Mouse (Mus musculus): ENCODE data around the gene Klhl30. TPM values are rescaled to one million over a fixed set of nuclear protein-coding genes. Genes with fewer than 3 reads are reported as not detected.

Klhl30 gene
- polyA plus RNA-seq (2015; fragmentation: Nextera tagmentation; extraction: Ambion mirVana), result 4.4 and 6.3 TPM in 2 replicates

GRCm38 (mm10) chr1:91350841-91351240, at the start of gene Klhl30:
Gene Klhl30, plus strand, starts transcription at chr1:91351016.
- no peak within 1 kb of the TSS for H3K4me3 ChIP-seq (replicated peaks)
- H3K36me3 ChIP-seq, result no peaks in the 10 kb centered on the region
- no peak for ATAC-seq (ENCODE audit: insufficient number of reproducible peaks, low FRiP score, low TSS enrichment, low read depth)
- peaks cover 11% of the 10 kb centered on the region for H3K27me3 ChIP-seq
- 51% methylated on average over 4 of the region's 4 CpGs for WGBS
- no peaks in the 10 kb centered on the region for H3K9me3 ChIP-seq (replicated peaks)
- no peaks in the 10 kb centered on the region for H3K4me1 ChIP-seq
- H3K27ac ChIP-seq (replicated peaks), result no peak within 1 kb of the TSS
- H3K4me2 ChIP-seq (replicated peaks), result no peak within 1 kb of the TSS
- no peak within 1 kb of the TSS for H3K9ac ChIP-seq

GRCm38 (mm10) chr1:91301206-91301920, 49.5 kb upstream of the Klhl30 start:
- peaks cover 14% of the 10 kb centered on the region for H3K4me1 ChIP-seq
- H3K36me3 ChIP-seq, result peaks cover 14% of the 10 kb centered on the region
- H3K4me3 ChIP-seq (replicated peaks), result no peak overlapping the region
- H3K9me3 ChIP-seq (replicated peaks), result no peaks in the 10 kb centered on the region
- H3K9ac ChIP-seq, result no peak overlapping the region
- H3K27ac ChIP-seq (replicated peaks), result no peak overlapping the region
- H3K27me3 ChIP-seq, result no peaks in the 10 kb centered on the region
- no peak for ATAC-seq (ENCODE audit: insufficient number of reproducible peaks, low FRiP score, low TSS enrichment, low read depth)
- no peak overlapping the region for H3K4me2 ChIP-seq (replicated peaks)
- WGBS, result 79% methylated on average over 3 of the region's 3 CpGs

GRCm38 (mm10) chr1:91302021-91302420, 48.8 kb upstream of the Klhl30 start:
- 92% methylated on average over 3 of the region's 3 CpGs for WGBS
- ATAC-seq (ENCODE audit: insufficient number of reproducible peaks, low FRiP score, low TSS enrichment, low read depth), result no peak
- Histone ChIP-seq H3K4me1 (peaks cover 14% of the 10 kb centered on the region), H3K9ac (no peak overlapping the region), H3K4me2 (replicated peaks) (no peak overlapping the region), H3K36me3 (peaks cover 17% of the 10 kb centered on the region), H3K27ac (replicated peaks) (no peak overlapping the region), H3K9me3 (replicated peaks) (no peaks in the 10 kb centered on the region), H3K4me3 (replicated peaks) (no peak overlapping the region), H3K27me3 (no peaks in the 10 kb centered on the region)

- 84% methylated on average over 4 of the region's 4 CpGs for WGBS
- no peak for ATAC-seq (ENCODE audit: insufficient number of reproducible peaks, low FRiP score, low TSS enrichment, low read depth)
- Histone ChIP-seq H3K27me3 (no peaks in the 10 kb centered on the region), H3K4me1 (peaks cover under 1% of the 10 kb centered on the region; the same call in 1 of the 2 replicates), H3K27ac (replicated peaks) (no peak overlapping the region), H3K4me2 (replicated peaks) (no peak overlapping the region), H3K36me3 (peaks cover 36% of the 10 kb centered on the region), H3K9me3 (replicated peaks) (no peaks in the 10 kb centered on the region), H3K4me3 (replicated peaks) (no peak overlapping the region), H3K9ac (no peak overlapping the region)
Observed at GRCm38 (mm10) chr1:91304621-91305020, 46.2 kb upstream of the Klhl30 start.

GRCm38 (mm10) chr1:91309366-91310085, 41.3 kb upstream of the Klhl30 start:
- no peak for ATAC-seq (ENCODE audit: insufficient number of reproducible peaks, low FRiP score, low TSS enrichment, low read depth)
- Histone ChIP-seq H3K9ac (no peak overlapping the region), H3K27me3 (no peaks in the 10 kb centered on the region), H3K4me3 (replicated peaks) (no peak overlapping the region), H3K36me3 (peaks cover 52% of the 10 kb centered on the region), H3K27ac (replicated peaks) (no peak overlapping the region), H3K4me1 (peaks cover 7% of the 10 kb centered on the region; the same call in 1 of the 2 replicates), H3K9me3 (replicated peaks) (no peaks in the 10 kb centered on the region), H3K4me2 (replicated peaks) (no peak overlapping the region)
- 90% methylated on average over 13 of the region's 13 CpGs for WGBS

- 90% methylated on average over 4 of the region's 4 CpGs for WGBS
- H3K4me2 ChIP-seq (replicated peaks), result no peak overlapping the region
- no peak overlapping the region for H3K4me3 ChIP-seq (replicated peaks)
- no peak overlapping the region for H3K27ac ChIP-seq (replicated peaks)
- no peaks in the 10 kb centered on the region for H3K9me3 ChIP-seq (replicated peaks)
- H3K9ac ChIP-seq, result no peak overlapping the region
- peaks cover 32% of the 10 kb centered on the region for H3K36me3 ChIP-seq
- H3K4me1 ChIP-seq, result peaks cover 11% of the 10 kb centered on the region; the same call in 1 of the 2 replicates
- H3K27me3 ChIP-seq, result no peaks in the 10 kb centered on the region; the same call in 1 of the 2 replicates
- ATAC-seq (ENCODE audit: insufficient number of reproducible peaks, low FRiP score, low TSS enrichment, low read depth), result no peak
Observed at GRCm38 (mm10) chr1:91312273-91312672, 38.5 kb upstream of the Klhl30 start.

- Histone ChIP-seq H3K4me3 (replicated peaks) (no peak overlapping the region), H3K27ac (replicated peaks) (peak overlapping the region; percentile 55; the same call in 1 of the 2 replicates), H3K4me2 (replicated peaks) (no peak overlapping the region), H3K9ac (no peak overlapping the region), H3K9me3 (replicated peaks) (no peaks in the 10 kb centered on the region), H3K4me1 (peaks cover 11% of the 10 kb centered on the region; the same call in 1 of the 2 replicates), H3K27me3 (no peaks in the 10 kb centered on the region; the same call in 1 of the 2 replicates), H3K36me3 (peaks cover 29% of the 10 kb centered on the region)
- no peak for ATAC-seq (ENCODE audit: insufficient number of reproducible peaks, low FRiP score, low TSS enrichment, low read depth)
- WGBS, result 19% methylated on average over 5 of the region's 5 CpGs
Observed at GRCm38 (mm10) chr1:91313251-91313650, 37.6 kb upstream of the Klhl30 start.

GRCm38 (mm10) chr1:91317656-91318055, 33.2 kb upstream of the Klhl30 start:
- Histone ChIP-seq H3K4me2 (replicated peaks) (no peak overlapping the region), H3K4me1 (peaks cover 18% of the 10 kb centered on the region), H3K9ac (no peak overlapping the region), H3K27me3 (no peaks in the 10 kb centered on the region; the same call in 1 of the 2 replicates), H3K36me3 (no peaks in the 10 kb centered on the region), H3K9me3 (replicated peaks) (no peaks in the 10 kb centered on the region), H3K27ac (replicated peaks) (no peak overlapping the region), H3K4me3 (replicated peaks) (no peak overlapping the region)
- ATAC-seq (ENCODE audit: insufficient number of reproducible peaks, low FRiP score, low TSS enrichment, low read depth), result no peak
- 80% methylated on average over 6 of the region's 6 CpGs for WGBS

- 67% methylated on average over 19 of the region's 19 CpGs for WGBS
- H3K4me1 ChIP-seq, result peaks cover 7% of the 10 kb centered on the region; the same call in 1 of the 2 replicates
- H3K4me3 ChIP-seq (replicated peaks), result no peak within 1 kb of the TSS
- H3K36me3 ChIP-seq, result no peaks in the 10 kb centered on the region
- no peak for ATAC-seq (ENCODE audit: insufficient number of reproducible peaks, low FRiP score, low TSS enrichment, low read depth)
- no peak within 1 kb of the TSS for H3K4me2 ChIP-seq (replicated peaks)
- no peaks in the 10 kb centered on the region for H3K27me3 ChIP-seq
- H3K9me3 ChIP-seq (replicated peaks), result no peaks in the 10 kb centered on the region
- no peak within 1 kb of the TSS for H3K27ac ChIP-seq (replicated peaks)
- no peak within 1 kb of the TSS for H3K9ac ChIP-seq
Observed at GRCm38 (mm10) chr1:91321760-91322438, 28.9 kb upstream of the Klhl30 start, which contains the start of gene Espnl. Gene Espnl, plus strand, starts transcription at chr1:91322075.

GRCm38 (mm10) chr1:91324646-91325045, 26.2 kb upstream of the Klhl30 start:
- 62% methylated on average over 2 of the region's 2 CpGs for WGBS
- no peak overlapping the region for H3K9ac ChIP-seq
- no peak overlapping the region for H3K27ac ChIP-seq (replicated peaks)
- no peak overlapping the region for H3K4me2 ChIP-seq (replicated peaks)
- H3K4me1 ChIP-seq, result peaks cover 10% of the 10 kb centered on the region; the same call in 1 of the 2 replicates
- no peaks in the 10 kb centered on the region for H3K36me3 ChIP-seq
- no peak overlapping the region for H3K4me3 ChIP-seq (replicated peaks)
- H3K27me3 ChIP-seq, result no peaks in the 10 kb centered on the region
- no peaks in the 10 kb centered on the region for H3K9me3 ChIP-seq (replicated peaks)
- no peak for ATAC-seq (ENCODE audit: insufficient number of reproducible peaks, low FRiP score, low TSS enrichment, low read depth)

GRCm38 (mm10) chr1:91325488-91326042, 25.3 kb upstream of the Klhl30 start:
- WGBS, result 72% methylated on average over 4 of the region's 4 CpGs
- H3K4me1 ChIP-seq, result peaks cover 10% of the 10 kb centered on the region; the same call in 1 of the 2 replicates
- no peak overlapping the region for H3K4me2 ChIP-seq (replicated peaks)
- no peak overlapping the region for H3K4me3 ChIP-seq (replicated peaks)
- no peaks in the 10 kb centered on the region for H3K36me3 ChIP-seq
- H3K9me3 ChIP-seq (replicated peaks), result no peaks in the 10 kb centered on the region
- no peaks in the 10 kb centered on the region for H3K27me3 ChIP-seq
- no peak for ATAC-seq (ENCODE audit: insufficient number of reproducible peaks, low FRiP score, low TSS enrichment, low read depth)
- no peak overlapping the region for H3K27ac ChIP-seq (replicated peaks)
- no peak overlapping the region for H3K9ac ChIP-seq
